Mouse (Mus musculus): ENCODE measurements around the gene Gpr146. TPM values are rescaled to one million over a fixed set of nuclear protein-coding genes. Genes with fewer than 3 reads are reported as not detected.

The Gpr146 gene
- polyA plus RNA-seq, 1 experiment: not detected

DNA sequence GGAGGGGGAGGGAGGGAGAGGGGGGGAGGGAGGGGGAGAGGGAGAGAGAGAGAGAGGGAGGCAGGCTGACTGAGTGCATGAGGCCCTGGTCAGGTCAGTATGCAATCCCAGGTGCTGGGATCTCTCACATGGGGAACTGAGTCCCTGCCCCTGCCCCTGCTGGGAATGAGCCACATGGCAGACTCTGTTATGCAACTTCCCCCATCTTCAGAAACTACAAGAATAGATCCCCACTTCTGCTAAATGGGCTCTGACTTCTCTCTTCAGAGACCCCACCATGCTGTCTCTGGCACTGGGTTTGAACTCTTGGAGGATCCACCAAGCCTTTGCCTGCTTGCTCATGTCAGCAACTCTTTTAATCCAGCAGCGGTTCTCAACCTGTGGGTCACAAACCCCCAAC, 11.7 kb upstream of the Gpr146 start:
- Histone ChIP-seq H3K27ac (ENCODE audit: insufficient read depth, low read depth, low read length) (no peak overlapping the region), H3K4me1 (ENCODE audit: control insufficient read depth, insufficient read depth, low read length) (peaks cover 24% of the 10 kb centered on the region), H3K4me3 (ENCODE audit: insufficient read depth, low read depth, low read length) (no peak overlapping the region)
- no peak for TF ChIP-seq CTCF (IDR thresholded peaks at IDR 0.05; ENCODE audit: insufficient read depth, low read depth, low read length)
- TF ChIP-seq POLR2A (IDR thresholded peaks at IDR 0.05; ENCODE audit: insufficient read depth, low read depth, low read length): no peak
- WGBS: 72% methylated on average over 1 of the region's 1 CpGs

DNA sequence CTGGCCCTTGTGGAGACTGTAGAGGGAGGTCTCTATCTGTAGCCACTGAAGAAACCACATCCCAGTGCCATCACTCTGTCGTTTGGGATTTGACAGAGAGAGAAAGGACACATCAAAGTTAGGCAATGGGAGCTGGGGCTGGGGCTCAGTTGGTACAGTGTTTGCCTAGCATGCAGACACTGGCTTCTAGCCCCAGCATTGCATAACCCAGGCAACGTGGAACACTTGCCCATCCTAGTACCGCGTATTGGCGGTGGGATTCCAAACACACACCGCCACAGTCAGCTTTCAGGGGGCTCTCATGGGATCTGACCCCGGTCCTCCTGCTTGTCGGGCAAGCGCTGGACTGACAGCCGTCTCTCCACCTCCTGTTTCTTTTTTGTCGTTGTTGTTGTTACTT, 11.0 kb upstream of the Gpr146 start:
- TF ChIP-seq POLR2A (IDR thresholded peaks at IDR 0.05; ENCODE audit: insufficient read depth, low read depth, low read length) (no peak), CTCF (IDR thresholded peaks at IDR 0.05; ENCODE audit: insufficient read depth, low read depth, low read length) (no peak)
- no peak overlapping the region for H3K27ac ChIP-seq (ENCODE audit: insufficient read depth, low read depth, low read length)
- no peak overlapping the region for H3K4me3 ChIP-seq (ENCODE audit: insufficient read depth, low read depth, low read length)
- H3K4me1 ChIP-seq (ENCODE audit: control insufficient read depth, insufficient read depth, low read length): peaks cover 25% of the 10 kb centered on the region
- WGBS: 67% methylated on average over 11 of the region's 11 CpGs

DNA sequence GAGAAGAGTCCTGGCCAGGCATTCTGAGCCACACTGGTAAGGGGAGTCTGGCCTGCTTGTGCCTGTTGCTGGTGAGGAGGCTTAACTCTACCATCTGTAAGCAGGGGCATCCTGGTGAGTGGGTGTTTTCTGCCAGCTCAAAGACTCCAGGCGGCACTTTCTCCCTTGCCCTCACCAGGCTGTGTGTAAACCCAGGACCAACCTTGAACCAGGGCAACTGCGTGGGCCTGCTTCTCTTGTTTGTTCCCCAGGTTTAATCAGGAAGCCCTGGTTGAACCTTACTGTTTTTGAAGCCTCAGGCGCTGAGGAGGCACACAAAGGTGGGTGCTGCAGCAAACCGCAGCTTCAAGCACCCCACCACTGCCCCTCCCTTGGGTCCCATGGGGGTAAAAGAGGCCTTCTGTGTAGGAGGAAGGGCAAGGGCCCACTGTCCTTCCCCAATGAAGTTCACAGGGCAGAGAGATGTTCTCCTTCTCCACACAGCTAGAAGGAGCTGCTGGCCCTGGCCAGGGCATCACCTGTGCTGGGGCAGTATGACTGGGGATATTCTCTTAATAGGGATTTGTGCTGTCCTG, 9.5 kb upstream of the Gpr146 start:
- 78% methylated on average over 4 of the region's 4 CpGs for WGBS
- Histone ChIP-seq H3K4me1 (ENCODE audit: control insufficient read depth, insufficient read depth, low read length) (peaks cover 34% of the 10 kb centered on the region), H3K27ac (ENCODE audit: insufficient read depth, low read depth, low read length) (no peak overlapping the region), H3K4me3 (ENCODE audit: insufficient read depth, low read depth, low read length) (no peak overlapping the region)
- no peak for TF ChIP-seq POLR2A (IDR thresholded peaks at IDR 0.05; ENCODE audit: insufficient read depth, low read depth, low read length)
- no peak for TF ChIP-seq CTCF (IDR thresholded peaks at IDR 0.05; ENCODE audit: insufficient read depth, low read depth, low read length)

DNA sequence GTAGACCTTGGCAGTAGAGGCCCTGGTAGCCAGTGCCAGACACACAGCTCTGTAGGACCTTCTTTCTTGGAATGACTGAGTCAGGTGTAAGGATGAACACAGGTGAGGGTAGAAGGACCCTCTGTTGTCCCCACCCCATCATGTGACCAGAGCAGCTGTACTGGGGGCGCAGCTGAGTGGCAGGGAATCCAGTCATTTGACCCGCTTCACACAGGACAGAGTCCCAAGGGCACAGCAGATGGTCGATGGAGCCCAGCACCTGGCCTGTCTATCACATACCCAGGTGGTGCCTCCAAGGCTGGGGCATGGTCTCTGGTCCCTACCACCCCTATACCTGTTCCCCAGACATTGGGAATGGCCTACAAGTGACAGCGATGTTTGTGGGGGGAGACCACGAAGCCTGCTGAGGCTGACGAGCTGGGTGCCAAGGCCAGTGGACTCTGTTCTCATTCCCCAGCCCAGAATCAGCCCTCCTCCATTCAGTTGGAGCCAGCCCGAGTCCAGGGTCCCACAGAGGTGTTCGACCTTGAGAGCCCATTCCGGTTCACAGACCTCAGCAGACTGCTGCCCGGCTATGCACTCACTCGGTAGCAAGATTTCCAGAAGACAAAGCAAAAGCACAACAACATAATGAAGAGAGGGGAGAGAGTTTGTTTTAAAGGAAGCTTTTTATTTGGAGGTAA, 8.7 kb upstream of the Gpr146 start:
- 82% methylated on average over 11 of the region's 11 CpGs for WGBS
- H3K27ac ChIP-seq (ENCODE audit: insufficient read depth, low read depth, low read length): no peak overlapping the region
- TF ChIP-seq CTCF (IDR thresholded peaks at IDR 0.05; ENCODE audit: insufficient read depth, low read depth, low read length) (no peak), POLR2A (IDR thresholded peaks at IDR 0.05; ENCODE audit: insufficient read depth, low read depth, low read length) (no peak)

DNA sequence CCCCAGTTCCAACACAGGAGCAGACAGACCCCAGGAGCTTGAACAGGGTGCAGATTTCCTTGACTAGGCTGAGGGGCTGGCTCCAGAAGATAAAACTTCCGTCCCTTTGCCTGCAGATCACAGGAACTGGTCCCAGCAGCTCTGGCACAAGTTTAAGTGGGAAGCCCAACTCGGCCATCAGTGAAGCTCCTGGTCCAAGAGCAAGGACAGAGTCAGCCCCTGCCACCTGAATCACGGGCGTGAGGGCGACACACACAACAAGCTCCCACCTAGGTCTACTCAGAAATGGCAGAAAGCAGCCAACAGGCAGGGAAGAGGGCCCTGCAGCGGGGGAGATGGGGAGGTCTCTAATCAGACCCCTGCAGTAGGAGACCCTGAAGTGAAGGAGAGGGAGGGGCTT, 7.2 kb upstream of the Gpr146 start:
- Histone ChIP-seq H3K4me1 (ENCODE audit: control insufficient read depth, insufficient read depth, low read length) (peaks cover 22% of the 10 kb centered on the region), H3K27ac (ENCODE audit: insufficient read depth, low read depth, low read length) (no peak overlapping the region), H3K4me3 (ENCODE audit: insufficient read depth, low read depth, low read length) (no peak overlapping the region)
- 89% methylated on average over 6 of the region's 6 CpGs for WGBS
- TF ChIP-seq POLR2A (IDR thresholded peaks at IDR 0.05; ENCODE audit: insufficient read depth, low read depth, low read length): no peak

More for the DNA sequence above, 8.7 kb upstream of the Gpr146 start:
- H3K4me3 ChIP-seq (ENCODE audit: insufficient read depth, low read depth, low read length): no peak overlapping the region
- H3K4me1 ChIP-seq (ENCODE audit: control insufficient read depth, insufficient read depth, low read length): peaks cover 34% of the 10 kb centered on the region

DNA sequence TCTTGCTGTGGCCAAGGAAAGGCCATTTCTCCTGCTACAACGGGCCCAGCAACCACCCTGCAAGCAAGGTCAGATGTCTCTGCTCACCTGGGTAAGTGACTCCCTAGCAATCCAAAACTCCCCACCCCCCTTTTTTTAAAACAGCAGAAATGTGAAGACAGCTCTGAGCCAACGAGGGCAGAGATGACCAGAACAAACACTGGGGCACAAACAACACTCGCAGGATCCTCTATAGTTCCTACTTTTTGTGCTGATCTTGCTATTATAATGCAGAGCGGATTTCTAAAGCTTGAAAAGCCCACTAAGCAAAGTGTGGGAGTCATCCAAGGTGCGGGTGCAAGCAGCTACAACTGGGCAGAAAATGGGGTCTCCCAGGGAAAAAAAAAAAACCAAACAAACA, 6.4 kb upstream of the Gpr146 start:
- TF ChIP-seq CTCF (IDR thresholded peaks at IDR 0.05; ENCODE audit: insufficient read depth, low read depth, low read length): no peak
- TF ChIP-seq POLR2A (IDR thresholded peaks at IDR 0.05; ENCODE audit: insufficient read depth, low read depth, low read length): no peak

DNA sequence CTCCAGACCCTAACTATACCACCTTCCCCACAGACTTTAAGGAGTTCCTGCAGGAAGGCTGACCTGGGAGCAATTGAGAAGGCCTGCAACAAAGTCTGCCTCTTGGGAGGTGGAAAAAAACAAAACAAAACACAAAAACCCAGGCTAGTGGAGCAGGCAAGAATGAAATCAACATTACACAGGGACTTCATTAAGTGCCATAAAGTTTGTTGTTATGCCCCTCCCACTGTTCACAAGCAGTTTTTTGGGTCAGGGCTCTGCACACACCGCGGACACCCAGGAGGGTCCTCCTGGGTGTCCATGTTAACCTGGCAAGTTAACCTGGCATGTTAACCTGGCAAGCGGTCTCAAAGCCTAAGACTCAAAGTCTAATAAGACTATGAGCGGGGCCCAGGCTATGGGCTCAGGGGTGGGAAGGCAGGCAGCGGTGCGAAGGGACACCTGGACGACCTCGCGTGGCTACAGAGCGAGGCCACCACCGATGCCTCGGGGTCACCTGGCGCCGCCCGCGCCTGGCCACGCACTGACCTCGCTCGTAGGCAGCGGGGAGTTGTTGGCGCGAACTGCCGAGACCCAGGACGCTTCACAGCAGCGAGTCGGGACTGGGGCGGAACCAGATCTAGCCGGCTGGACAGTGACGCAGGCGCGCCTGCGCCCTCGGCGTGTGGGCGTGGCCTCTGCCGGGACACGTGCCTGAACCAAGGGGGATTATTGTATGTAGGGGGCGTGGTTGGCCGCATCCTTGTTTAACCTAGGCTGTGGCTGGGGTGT, 5.7 kb upstream of the Gpr146 start:
- H3K4me1 ChIP-seq (ENCODE audit: control insufficient read depth, insufficient read depth, low read length): peaks cover 21% of the 10 kb centered on the region
- TF ChIP-seq POLR2A (IDR thresholded peaks at IDR 0.05; ENCODE audit: insufficient read depth, low read depth, low read length): peak; percentile 41; the same call in 1 of the 2 replicates
- 0 out of 2 replicates have a peak, but pooled peaks have one; percentile 31 for TF ChIP-seq CTCF (IDR thresholded peaks at IDR 0.05; ENCODE audit: insufficient read depth, low read depth, low read length)
- 3% methylated on average over 39 of the region's 39 CpGs for WGBS
- peak overlapping the region; percentile 60 for H3K4me3 ChIP-seq (ENCODE audit: insufficient read depth, low read depth, low read length)
- peak overlapping the region; percentile 47; the same call in 1 of the 2 replicates for H3K27ac ChIP-seq (ENCODE audit: insufficient read depth, low read depth, low read length)

More for the DNA sequence above, 6.4 kb upstream of the Gpr146 start:
- WGBS: 59% methylated on average over 5 of the region's 5 CpGs
- no peak overlapping the region for H3K4me3 ChIP-seq (ENCODE audit: insufficient read depth, low read depth, low read length)
- H3K27ac ChIP-seq (ENCODE audit: insufficient read depth, low read depth, low read length): no peak overlapping the region
- H3K4me1 ChIP-seq (ENCODE audit: control insufficient read depth, insufficient read depth, low read length): peaks cover 21% of the 10 kb centered on the region

DNA sequence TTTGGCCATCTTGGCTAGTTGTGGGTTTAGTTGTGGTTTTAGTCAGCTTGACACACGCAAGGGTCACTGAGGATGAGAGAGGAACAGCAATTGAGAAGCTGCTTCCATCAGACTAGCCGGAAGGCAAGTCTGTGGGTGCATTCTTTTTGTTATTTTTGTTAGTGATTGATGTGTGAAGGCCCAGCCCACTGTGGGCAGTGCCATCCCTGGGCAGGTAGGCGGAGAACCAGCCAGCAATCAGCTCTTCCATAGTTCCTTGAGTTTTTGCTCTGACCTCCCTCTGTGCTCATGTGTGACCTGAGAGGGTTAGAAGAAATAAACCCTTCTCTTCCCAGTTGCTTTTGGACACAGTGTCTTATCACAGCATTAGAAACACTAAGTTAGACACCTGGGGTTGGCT, 4.4 kb upstream of the Gpr146 start:
- H3K27ac ChIP-seq (ENCODE audit: insufficient read depth, low read depth, low read length): no peak overlapping the region
- no peak overlapping the region for H3K4me3 ChIP-seq (ENCODE audit: insufficient read depth, low read depth, low read length)
- peaks cover 26% of the 10 kb centered on the region for H3K4me1 ChIP-seq (ENCODE audit: control insufficient read depth, insufficient read depth, low read length)
- 94% methylated on average over 3 of the region's 3 CpGs for WGBS
- no peak for TF ChIP-seq POLR2A (IDR thresholded peaks at IDR 0.05; ENCODE audit: insufficient read depth, low read depth, low read length)
- no peak for TF ChIP-seq CTCF (IDR thresholded peaks at IDR 0.05; ENCODE audit: insufficient read depth, low read depth, low read length)

DNA sequence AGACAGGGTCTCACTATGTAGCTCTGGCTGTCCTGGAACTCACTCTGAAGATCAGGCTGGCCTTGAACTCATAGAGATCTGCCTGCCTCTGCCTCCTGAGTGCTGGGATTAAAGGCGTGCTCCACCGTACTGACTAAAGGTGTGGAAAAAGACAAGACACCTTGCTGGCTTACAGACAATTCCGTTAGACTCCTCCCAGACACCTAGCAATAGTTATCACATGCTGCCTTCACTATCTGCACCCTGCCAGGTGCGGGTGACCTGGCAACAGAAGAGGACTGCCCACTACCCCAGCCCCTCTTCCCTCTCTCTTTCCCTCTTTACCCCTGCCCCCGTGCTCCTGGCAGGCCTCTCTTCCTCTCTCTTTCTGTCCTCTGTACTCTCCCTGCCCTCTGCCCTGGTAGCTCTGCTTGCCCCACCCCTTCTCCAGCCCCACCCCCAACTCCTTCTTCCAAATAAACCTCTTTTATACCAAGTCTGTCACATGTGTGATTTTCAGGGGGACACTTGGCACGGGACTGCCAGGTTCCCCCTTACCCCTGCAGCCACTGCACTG, 3.5 kb upstream of the Gpr146 start:
- 84% methylated on average over 6 of the region's 6 CpGs for WGBS
- TF ChIP-seq CTCF (IDR thresholded peaks at IDR 0.05; ENCODE audit: insufficient read depth, low read depth, low read length) (no peak), POLR2A (IDR thresholded peaks at IDR 0.05; ENCODE audit: insufficient read depth, low read depth, low read length) (no peak)
- Histone ChIP-seq H3K4me3 (ENCODE audit: insufficient read depth, low read depth, low read length) (no peak overlapping the region), H3K4me1 (ENCODE audit: control insufficient read depth, insufficient read depth, low read length) (peaks cover 29% of the 10 kb centered on the region), H3K27ac (ENCODE audit: insufficient read depth, low read depth, low read length) (no peak overlapping the region)
